In the genomic region with DNA sequence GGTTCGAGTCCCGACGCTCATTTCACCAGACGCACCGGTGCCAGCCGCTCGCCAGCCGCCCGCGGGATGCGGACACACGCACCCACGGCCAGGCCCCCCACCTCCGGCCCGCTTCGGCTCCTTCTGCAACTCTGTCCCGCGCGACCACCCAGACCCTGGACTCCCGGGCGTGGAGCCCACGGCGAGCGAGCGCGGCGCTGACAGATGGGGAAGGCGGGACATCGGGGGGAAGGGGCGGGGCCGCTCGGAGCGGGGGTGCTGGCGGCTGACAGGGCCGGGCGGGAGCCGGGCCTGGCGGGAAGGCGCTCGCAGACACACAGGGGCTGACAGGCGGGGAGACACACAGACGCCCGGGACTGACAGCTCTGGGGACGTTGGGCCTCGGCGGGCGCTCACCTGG, we compare ENCODE assay signal across 8 mouse cellular contexts. TPM values are rescaled to one million over a fixed set of nuclear protein-coding genes. Genes with fewer than 3 reads are reported as not detected.
DNase-seq lines count a peak whose midpoint lies in the region; ATAC-seq and TF ChIP-seq lines count a peak whose summit lies in the region.

No protein-coding gene starts in this region.

- no peaks in the 10 kb centered on the region for H3K9me3 ChIP-seq in heart, embryonic 16.5 days (replicated peaks; ENCODE audit: control insufficient read depth, low read length)
- peaks cover 4% of the 10 kb centered on the region; the same call in 1 of the 2 replicates for H3K9me3 ChIP-seq in liver, embryonic 16.5 days (replicated peaks; ENCODE audit: control insufficient read depth, low read length)
- peaks cover 5% of the 10 kb centered on the region; the same call in 1 of the 2 replicates for H3K9me3 ChIP-seq in neural tube, embryonic 13.5 days

- no peak for TF ChIP-seq POLR2A in bone marrow macrophage, adult 2 months (IDR thresholded peaks at IDR 0.05; ENCODE audit: borderline replicate concordance, low read depth, low read length)
- TF ChIP-seq POLR2A in testis, adult 2 months (IDR thresholded peaks at IDR 0.05; ENCODE audit: control insufficient read depth, low read depth, low read length): 0 out of 2 replicates have a peak, but pooled peaks have one; percentile 8

- H3K4me2 ChIP-seq in heart, embryonic 16.5 days (ENCODE audit: low read depth, low read length): peak overlapping the region; percentile 89
- peak overlapping the region; percentile 97 for H3K4me2 ChIP-seq in liver, embryonic 16.5 days (ENCODE audit: low read depth, low read length)
- peak overlapping the region; percentile 73 for H3K4me2 ChIP-seq in neural tube, embryonic 13.5 days

- H3K9ac ChIP-seq in heart, embryonic 16.5 days (ENCODE audit: low read length): peak overlapping the region; percentile 97
- H3K9ac ChIP-seq in liver, embryonic 16.5 days (ENCODE audit: low read depth, low read length): peak overlapping the region; percentile 95
- H3K9ac ChIP-seq in neural tube, embryonic 13.5 days: peak overlapping the region; percentile 97

- peak overlapping the region; percentile 94 for H3K4me3 ChIP-seq in bone marrow macrophage, adult 2 months (ENCODE audit: insufficient read depth, low read length)
- H3K4me3 ChIP-seq in heart, embryonic 16.5 days (ENCODE audit: low read length): peak overlapping the region; percentile 89
- peak overlapping the region; percentile 85 for H3K4me3 ChIP-seq in liver, embryonic 16.5 days (ENCODE audit: low read depth, low read length)
- peak overlapping the region; percentile 90 for H3K4me3 ChIP-seq in neural tube, embryonic 13.5 days
- peak overlapping the region; percentile 86 for H3K4me3 ChIP-seq in testis, adult 2 months (ENCODE audit: control insufficient read depth, low read depth, low read length)

- no peaks in the 10 kb centered on the region for H3K36me3 ChIP-seq in heart, embryonic 16.5 days (ENCODE audit: control insufficient read depth, insufficient read depth)
- H3K36me3 ChIP-seq in liver, embryonic 16.5 days (ENCODE audit: control insufficient read depth, insufficient read depth): no peaks in the 10 kb centered on the region
- no peaks in the 10 kb centered on the region for H3K36me3 ChIP-seq in neural tube, embryonic 13.5 days
- no peaks in the 10 kb centered on the region for H3K36me3 ChIP-seq in testis, adult 2 months (ENCODE audit: control insufficient read depth, insufficient read depth, low read length)

- DNase-seq in kidney, postnatal 25 days: peak; percentile 81 to 89

- H3K27me3 ChIP-seq in heart, embryonic 16.5 days (ENCODE audit: control insufficient read depth, insufficient read depth, low read length): no peaks in the 10 kb centered on the region
- no peaks in the 10 kb centered on the region for H3K27me3 ChIP-seq in liver, embryonic 16.5 days (ENCODE audit: control insufficient read depth, insufficient read depth, low read depth, low read length)
- H3K27me3 ChIP-seq in neural tube, embryonic 13.5 days: no peaks in the 10 kb centered on the region
- no peaks in the 10 kb centered on the region for H3K27me3 ChIP-seq in testis, adult 2 months (ENCODE audit: control insufficient read depth, insufficient read depth, low read length)

- ATAC-seq in CD4-positive, CD25-positive, alpha-beta regulatory T cell, adult 4 months: peak; percentile 73
- peak; percentile 90 for ATAC-seq in erythroid progenitor cell, adult 5-6 weeks (replicated peaks; ENCODE audit: low FRiP score, poor library complexity, severe bottlenecking)
- peak; percentile 88 for ATAC-seq in heart, embryonic 16.5 days (replicated peaks; ENCODE audit: extremely low read depth, insufficient read depth, low FRiP score)
- ATAC-seq in liver, embryonic 16.5 days (ENCODE audit: low read depth): peak; percentile 85
- peak; percentile 93 for ATAC-seq in neural tube, embryonic 13.5 days (ENCODE audit: low read depth)

- H3K4me1 ChIP-seq in bone marrow macrophage, adult 2 months (ENCODE audit: control insufficient read depth, insufficient read depth, low read length): peaks cover 6% of the 10 kb centered on the region
- peaks cover 14% of the 10 kb centered on the region for H3K4me1 ChIP-seq in heart, embryonic 16.5 days (ENCODE audit: control insufficient read depth, insufficient read depth, low read length)
- H3K4me1 ChIP-seq in liver, embryonic 16.5 days (ENCODE audit: control insufficient read depth, low read depth, low read length): peaks cover 2% of the 10 kb centered on the region
- peaks cover 31% of the 10 kb centered on the region for H3K4me1 ChIP-seq in neural tube, embryonic 13.5 days (replicated peaks)
- H3K4me1 ChIP-seq in testis, adult 2 months (ENCODE audit: control insufficient read depth, insufficient read depth, low read length): no peaks in the 10 kb centered on the region; the same call in 1 of the 2 replicates

- 0% methylated on average over 37 of the region's 47 CpGs for WGBS in heart, embryonic 16.5 days
- WGBS in liver, embryonic 16.5 days (ENCODE audit: insufficient replicate concordance): under 1% methylated on average over 35 of the region's 47 CpGs
- under 1% methylated on average over 30 of the region's 47 CpGs for WGBS in neural tube, embryonic 13.5 days

- no peak for TF ChIP-seq CTCF in bone marrow macrophage, adult 2 months (IDR thresholded peaks at IDR 0.05; ENCODE audit: low read depth, low read length)
- TF ChIP-seq CTCF in testis, adult 2 months (IDR thresholded peaks at IDR 0.05; ENCODE audit: control insufficient read depth, insufficient read depth, insufficient replicate concordance, low read depth, low read length): no peak

- peak overlapping the region; percentile 66 for H3K27ac ChIP-seq in bone marrow macrophage, adult 2 months (ENCODE audit: insufficient read depth, low read depth, low read length)
- H3K27ac ChIP-seq in heart, embryonic 16.5 days (ENCODE audit: low read length): peak overlapping the region; percentile 98
- H3K27ac ChIP-seq in liver, embryonic 16.5 days (ENCODE audit: low read length): peak overlapping the region; percentile 90
- H3K27ac ChIP-seq in neural tube, embryonic 13.5 days (replicated peaks): peak overlapping the region; percentile 99
- H3K27ac ChIP-seq in testis, adult 2 months (ENCODE audit: control insufficient read depth, insufficient read depth, low read depth, low read length): peak overlapping the region; percentile 95

RNA-seq across cellular contexts. Expression of a gene that starts 0.4 kb away (rescaled TPM):
- polyA plus RNA-seq in CD4-positive, CD25-positive, alpha-beta regulatory T cell, adult 4 months (2017; shearing (Covaris generic)): 10 to 100 TPM in 1 of 2 experiments, 1 to 10 TPM in 1; 8.3 to 11.5 TPM
- 4.9 and 6.1 TPM in 2 replicates for polyA plus RNA-seq in bone marrow macrophage, adult 2 months (2012; ENCODE audit: insufficient read depth, insufficient read length, missing spikeins)
- total RNA-seq in erythroid progenitor cell, adult 5-6 weeks (2015; ENCODE audit: low replicate concordance): 2.1 and 5.8 TPM in 2 replicates
- total RNA-seq in erythroid progenitor cell, adult 5-6 weeks (2017; ENCODE audit: low replicate concordance): 2.1 and 7.3 TPM in 2 replicates
- polyA plus RNA-seq in heart, embryonic 16.5 days (2015; fragmentation: Nextera tagmentation; extraction: Ambion mirVana): 6.8 and 7.5 TPM in 2 replicates
- polyA plus RNA-seq in liver, embryonic 16.5 days (2015; fragmentation: Nextera tagmentation; extraction: Ambion mirVana): 2.5 and 3.2 TPM in 2 replicates
- polyA plus RNA-seq in neural tube, embryonic 13.5 days (2015; fragmentation: Nextera tagmentation; extraction: Ambion mirVana): 14.9 and 15.8 TPM in 2 replicates
- 41.2 and 43.0 TPM in 2 replicates for polyA plus RNA-seq in testis, adult 2 months (2012; rRNA removed)

RNA-seq across cellular contexts. Expression of a gene that starts 8.1 kb away (rescaled TPM):
- polyA plus RNA-seq in CD4-positive, CD25-positive, alpha-beta regulatory T cell, adult 4 months (2017; shearing (Covaris generic)): 1 to 10 TPM in 1 of 2 experiments, under 1 TPM in 1; 0.55 to 1.4 TPM
- polyA plus RNA-seq in bone marrow macrophage, adult 2 months (2012; ENCODE audit: insufficient read depth, insufficient read length, missing spikeins): not detected in 2 replicates
- total RNA-seq in erythroid progenitor cell, adult 5-6 weeks (2015; ENCODE audit: low replicate concordance): not detected in 2 replicates
- not detected in 2 replicates for total RNA-seq in erythroid progenitor cell, adult 5-6 weeks (2017; ENCODE audit: low replicate concordance)
- 0.94 and 1.1 TPM in 2 replicates for polyA plus RNA-seq in heart, embryonic 16.5 days (2015; fragmentation: Nextera tagmentation; extraction: Ambion mirVana)
- polyA plus RNA-seq in liver, embryonic 16.5 days (2015; fragmentation: Nextera tagmentation; extraction: Ambion mirVana): 0.52 and 0.65 TPM in 2 replicates
- 0.29 and 0.41 TPM in 2 replicates for polyA plus RNA-seq in neural tube, embryonic 13.5 days (2015; fragmentation: Nextera tagmentation; extraction: Ambion mirVana)
- polyA plus RNA-seq in testis, adult 2 months (2012; rRNA removed): 5.9 and 6.4 TPM in 2 replicates

RNA-seq across cellular contexts. Expression of a gene that starts 39.7 kb away (rescaled TPM):
- not detected for polyA plus RNA-seq in CD4-positive, CD25-positive, alpha-beta regulatory T cell, adult 4 months (2017; shearing (Covaris generic))
- polyA plus RNA-seq in bone marrow macrophage, adult 2 months (2012; ENCODE audit: insufficient read depth, insufficient read length, missing spikeins): not detected in 2 replicates
- not detected in 2 replicates for total RNA-seq in erythroid progenitor cell, adult 5-6 weeks (2015; ENCODE audit: low replicate concordance)
- total RNA-seq in erythroid progenitor cell, adult 5-6 weeks (2017; ENCODE audit: low replicate concordance): not detected in 2 replicates
- polyA plus RNA-seq in heart, embryonic 16.5 days (2015; fragmentation: Nextera tagmentation; extraction: Ambion mirVana): 1.5 and 1.7 TPM in 2 replicates
- 0.20 and 0.32 TPM in 2 replicates for polyA plus RNA-seq in liver, embryonic 16.5 days (2015; fragmentation: Nextera tagmentation; extraction: Ambion mirVana)
- polyA plus RNA-seq in neural tube, embryonic 13.5 days (2015; fragmentation: Nextera tagmentation; extraction: Ambion mirVana): 0.87 and 1.8 TPM in 2 replicates
- 3.8 and 4.2 TPM in 2 replicates for polyA plus RNA-seq in testis, adult 2 months (2012; rRNA removed)

Comparison
In these comparisons a context has a peak if more than half of its experiments do, and no peak if none do; other contexts are left out.
1. Peak in every context shown above with its lines: DNase-seq, ATAC-seq, H3K4me3 ChIP-seq and H3K27ac ChIP-seq.